Mouse (Mus musculus): ENCODE measurements around the gene Msh6. TPM values are rescaled to one million over a fixed set of nuclear protein-coding genes. Genes with fewer than 3 reads are reported as not detected.
A peak's percentile ranks its signal among the peaks of the same experiment; 100 is the strongest.
"Not testable (repeated sequence)": the region's sequence is repeated elsewhere in the genome, so short reads cannot be mapped to it uniquely, and the experiment has no call there.

Msh6 gene
- polyA plus RNA-seq, 1 experiment from 2014 or later = 32.6 TPM

DNA sequence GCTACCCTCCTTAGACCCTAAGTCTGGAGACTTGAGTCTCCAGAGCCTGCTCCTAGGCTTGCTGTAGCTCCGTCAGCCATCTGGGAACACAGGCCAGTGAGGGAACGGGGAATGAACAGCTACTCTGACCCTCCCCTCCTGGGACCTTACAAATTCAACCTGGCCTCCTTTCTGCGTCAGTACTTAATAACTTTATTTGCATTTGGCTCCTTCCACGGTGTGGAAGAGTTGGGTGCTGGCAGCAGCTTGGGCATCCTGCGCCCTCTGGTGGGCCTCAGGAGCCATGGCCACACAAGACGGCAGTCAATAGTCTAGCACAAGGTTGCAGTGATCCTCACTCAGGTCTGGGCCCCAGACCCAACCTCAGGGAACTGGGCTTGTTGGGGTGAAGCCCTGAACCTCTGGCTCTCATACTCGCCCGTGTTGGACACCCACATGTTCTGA, 6.4 kb upstream of the Msh6 start:
- not testable (repeated sequence) for H3K27ac ChIP-seq; DNase-seq; H3K4me2 ChIP-seq; H3K27me3 ChIP-seq; H3K4me3 ChIP-seq (replicated peaks); H3K9me3 ChIP-seq (replicated peaks); H3K9ac ChIP-seq; H3K36me3 ChIP-seq
- H3K4me1 ChIP-seq (replicated peaks) = peaks cover 15% of the 10 kb centered on the region
- 48% methylated on average over 7 of the region's 8 CpGs for WGBS (ENCODE audit: insufficient replicate concordance)
- peak; percentile 74 for ATAC-seq (ENCODE audit: low read depth)

DNA sequence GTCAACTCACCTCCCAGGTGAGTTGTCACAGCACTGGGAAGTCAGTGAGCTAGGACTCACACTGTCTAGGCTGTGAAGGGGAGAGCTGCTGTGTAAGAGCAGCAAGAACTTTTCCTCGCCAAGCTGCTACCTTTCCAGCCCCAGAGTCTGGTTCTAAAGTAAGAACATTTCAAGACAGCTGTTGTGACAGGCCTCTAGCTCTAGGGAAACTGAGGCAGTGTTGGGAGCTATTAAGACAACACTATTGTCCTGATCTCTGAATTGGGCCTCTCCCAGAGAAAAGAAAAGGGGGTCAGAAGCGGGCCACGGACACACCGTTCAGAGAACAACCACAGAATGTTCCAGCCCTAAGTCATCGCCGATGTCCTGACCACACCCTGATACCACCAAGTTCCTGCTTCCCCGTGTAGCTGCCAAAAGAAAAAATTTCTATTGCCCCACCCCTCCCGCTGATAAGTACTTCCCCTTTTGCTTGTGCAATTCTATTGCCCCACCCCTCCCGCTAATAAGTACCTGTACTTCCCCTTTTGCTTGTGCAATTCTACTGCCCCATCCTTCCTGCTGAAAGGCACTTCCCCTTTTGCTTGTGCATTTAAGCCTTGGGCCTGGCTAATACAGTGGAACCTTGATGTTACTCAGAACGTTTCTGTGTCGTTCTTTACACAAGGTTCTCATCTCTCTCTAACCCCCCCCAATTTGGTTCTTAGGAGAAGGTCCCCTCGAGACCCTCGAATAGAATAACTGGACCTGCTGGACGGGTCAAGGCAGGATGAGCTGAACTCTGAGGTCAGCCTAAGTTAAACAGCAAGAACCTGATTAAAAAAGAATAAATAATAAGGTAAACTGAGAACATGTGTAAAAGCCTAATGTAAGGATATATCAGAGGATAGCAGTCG, 2.9 kb upstream of the Msh6 start:
- peak overlapping the region; percentile 23; the same call in 1 of the 2 replicates for H3K4me2 ChIP-seq
- not testable (repeated sequence) for H3K9me3 ChIP-seq (replicated peaks); H3K36me3 ChIP-seq; ATAC-seq (ENCODE audit: low read depth); H3K27ac ChIP-seq; H3K4me3 ChIP-seq (replicated peaks); H3K27me3 ChIP-seq
- WGBS (ENCODE audit: insufficient replicate concordance) = 51% methylated on average over 15 of the region's 15 CpGs
- peaks cover 37% of the 10 kb centered on the region for H3K4me1 ChIP-seq (replicated peaks)
- H3K9ac ChIP-seq = 0 out of 2 replicates have a peak overlapping the region, but pooled peaks have one; percentile 40
- DNase-seq = peak; percentile 22

DNA sequence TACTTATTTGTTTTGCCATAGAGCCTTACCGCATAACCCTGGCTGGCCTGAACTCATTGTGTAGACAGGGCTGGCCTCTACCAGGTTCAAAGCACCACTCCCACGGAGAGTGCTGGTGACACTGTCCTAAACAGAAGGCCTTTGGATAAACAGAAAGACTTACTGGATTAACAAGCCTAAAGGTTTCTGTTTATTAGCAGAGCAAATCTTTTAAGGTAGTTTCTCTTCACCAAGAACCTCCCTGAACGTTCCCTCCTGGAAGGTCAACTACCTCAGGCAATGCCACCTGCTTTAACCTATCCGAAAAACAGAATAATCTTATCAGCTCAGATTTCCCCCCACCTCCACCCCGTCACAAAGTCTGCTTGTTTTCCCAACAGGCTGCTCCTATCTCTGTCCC, 2.0 kb upstream of the Msh6 start:
- Histone ChIP-seq H3K4me2 (no peak overlapping the region), H3K9me3 (replicated peaks) (no peaks in the 10 kb centered on the region), H3K27ac (no peak overlapping the region), H3K4me3 (replicated peaks) (no peak overlapping the region), H3K36me3 (peaks cover 6% of the 10 kb centered on the region), H3K9ac (no peak overlapping the region), H3K27me3 (no peaks in the 10 kb centered on the region), H3K4me1 (replicated peaks) (peaks cover 47% of the 10 kb centered on the region)
- ATAC-seq (ENCODE audit: low read depth) (no peak), DNase-seq (no peak)
- WGBS (ENCODE audit: insufficient replicate concordance) = 59% methylated on average over 5 of the region's 5 CpGs

DNA sequence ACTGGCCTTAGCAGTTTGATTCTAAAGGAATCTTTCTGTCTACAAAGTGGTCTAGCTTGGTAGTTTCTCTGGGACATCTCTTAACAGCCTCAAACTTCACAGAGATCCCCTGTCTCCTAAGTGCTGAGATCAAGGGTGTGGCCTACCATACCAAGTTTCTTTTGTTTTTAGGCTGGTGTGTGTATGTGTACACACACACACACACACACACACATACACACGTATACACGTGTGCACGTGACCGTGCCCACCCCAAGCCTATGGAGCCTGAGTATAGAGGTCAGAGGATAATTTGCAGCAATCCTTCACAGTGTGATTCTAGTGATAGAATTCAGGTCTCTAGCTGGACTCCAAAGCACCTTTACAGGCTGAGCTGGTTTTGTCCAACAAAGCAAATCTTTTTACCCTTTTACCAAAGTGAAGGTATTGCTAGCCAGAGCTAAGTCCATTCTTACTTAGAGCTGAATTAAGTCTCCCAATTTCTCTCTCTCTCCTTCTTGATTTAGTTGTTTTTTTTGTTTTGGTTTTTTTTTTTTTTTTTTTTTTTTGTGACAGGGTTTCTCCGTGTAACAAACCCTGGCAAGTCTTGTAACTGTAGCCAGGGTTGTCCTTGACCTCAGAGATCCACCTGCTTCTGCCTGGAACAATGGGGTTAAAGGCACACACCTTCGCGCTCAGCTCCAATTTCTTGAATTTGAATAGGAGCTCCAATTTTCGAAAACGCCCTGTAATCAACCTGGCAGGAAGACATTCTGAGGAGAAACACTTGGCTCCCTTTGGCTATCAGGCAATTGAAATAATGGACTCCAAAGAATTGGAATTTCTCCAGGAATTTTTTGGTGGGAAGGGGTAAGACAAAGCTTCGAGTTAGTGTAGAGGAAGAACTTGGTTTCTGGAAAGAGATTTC, 1.3 kb upstream of the Msh6 start:
- no peak for ATAC-seq (ENCODE audit: low read depth)
- Histone ChIP-seq H3K27ac (no peak overlapping the region), H3K9me3 (replicated peaks) (no peaks in the 10 kb centered on the region), H3K4me3 (replicated peaks) (peak overlapping the region; percentile 94), H3K4me1 (replicated peaks) (peaks cover 53% of the 10 kb centered on the region), H3K36me3 (peaks cover 12% of the 10 kb centered on the region), H3K27me3 (no peaks in the 10 kb centered on the region), H3K4me2 (peak overlapping the region; percentile 82), H3K9ac (no peak overlapping the region; the same call in 1 of the 2 replicates)
- WGBS (ENCODE audit: insufficient replicate concordance) = 73% methylated on average over 10 of the region's 10 CpGs
- DNase-seq = no peak

DNA sequence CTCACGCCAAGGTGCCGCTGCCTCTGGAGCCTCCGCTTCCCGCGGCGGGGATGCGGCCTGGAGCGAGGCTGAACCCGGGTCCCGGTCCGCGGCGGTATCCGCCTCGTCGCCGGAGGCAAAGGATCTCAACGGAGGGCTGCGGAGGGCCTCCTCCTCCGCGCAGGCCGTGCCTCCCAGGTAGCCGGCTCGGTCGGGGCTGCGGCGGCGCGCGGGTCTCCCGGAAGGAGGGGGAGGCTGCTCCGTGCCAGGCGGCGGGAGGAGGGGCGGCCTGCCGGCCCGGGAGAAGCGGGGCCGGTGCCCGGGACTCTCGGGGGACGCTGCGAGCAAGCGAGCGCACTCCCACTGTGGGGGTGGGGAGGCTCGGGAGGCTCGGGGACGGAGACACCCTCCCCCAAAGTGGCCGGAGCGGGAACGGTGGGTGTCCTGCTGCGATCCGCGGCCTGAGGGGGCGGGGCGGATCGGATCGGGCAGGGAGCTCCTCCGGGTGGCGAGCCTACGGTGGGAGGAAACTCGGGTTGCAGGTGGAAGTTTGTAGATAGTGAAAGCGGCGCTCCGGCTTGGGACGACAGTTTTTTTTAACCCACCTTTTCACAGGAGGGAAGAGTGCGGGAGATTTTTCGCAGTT, 479 bp downstream of the Msh6 start:
- peak overlapping the region; percentile 82 for H3K4me2 ChIP-seq
- peak; percentile 66 for ATAC-seq (ENCODE audit: low read depth)
- DNase-seq = peak; percentile 71
- no peaks in the 10 kb centered on the region for H3K9me3 ChIP-seq (replicated peaks)
- peak overlapping the region; percentile 83 for H3K27ac ChIP-seq
- peak overlapping the region; percentile 93 for H3K9ac ChIP-seq
- H3K4me3 ChIP-seq (replicated peaks) = peak overlapping the region; percentile 94
- peaks cover 59% of the 10 kb centered on the region for H3K4me1 ChIP-seq (replicated peaks)
- WGBS (ENCODE audit: insufficient replicate concordance) = under 1% methylated on average over 49 of the region's 68 CpGs
- peaks cover 20% of the 10 kb centered on the region for H3K36me3 ChIP-seq
- no peaks in the 10 kb centered on the region for H3K27me3 ChIP-seq

DNA sequence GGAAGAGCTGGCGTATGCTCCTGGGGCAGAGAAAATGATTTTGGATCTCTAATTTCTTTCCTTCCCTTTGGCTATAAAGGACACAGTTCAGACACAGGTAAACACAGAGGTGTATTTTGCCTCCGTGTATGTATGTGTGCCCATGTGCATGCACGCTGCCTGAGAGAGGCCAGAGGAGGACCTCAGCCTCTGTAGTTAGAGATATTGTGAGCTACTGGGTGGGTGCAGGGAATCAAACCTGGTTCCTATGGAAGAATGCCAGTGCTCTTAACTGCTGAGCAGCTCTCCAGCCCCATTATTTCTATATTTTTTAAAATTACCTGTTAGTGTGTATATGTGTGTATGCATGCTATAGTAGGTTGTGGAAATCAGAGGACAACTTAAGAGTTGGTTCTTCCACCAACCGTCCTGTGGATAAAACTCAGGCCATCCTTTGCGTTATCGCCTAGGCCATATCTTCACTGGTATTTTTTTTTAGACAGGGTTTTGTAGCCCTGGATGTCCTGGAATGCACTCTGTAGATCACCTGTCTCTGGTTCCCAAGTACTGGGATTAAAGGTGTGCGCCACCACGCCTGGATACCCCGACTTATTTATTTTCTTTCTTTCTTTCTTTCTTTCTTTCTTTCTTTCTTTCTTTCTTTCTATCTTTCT, 1.4 kb downstream of the Msh6 start:
- Histone ChIP-seq H3K4me2 (peak overlapping the region; percentile 82), H3K36me3 (peaks cover 27% of the 10 kb centered on the region), H3K4me1 (replicated peaks) (peaks cover 59% of the 10 kb centered on the region), H3K9ac (peak overlapping the region; percentile 93), H3K27me3 (no peaks in the 10 kb centered on the region), H3K27ac (peak overlapping the region; percentile 83), H3K9me3 (replicated peaks) (no peaks in the 10 kb centered on the region), H3K4me3 (replicated peaks) (peak overlapping the region; percentile 94)
- DNase-seq (peak; percentile 15), ATAC-seq (ENCODE audit: low read depth) (no peak)
- WGBS (ENCODE audit: insufficient replicate concordance) = 53% methylated on average over 9 of the region's 9 CpGs

DNA sequence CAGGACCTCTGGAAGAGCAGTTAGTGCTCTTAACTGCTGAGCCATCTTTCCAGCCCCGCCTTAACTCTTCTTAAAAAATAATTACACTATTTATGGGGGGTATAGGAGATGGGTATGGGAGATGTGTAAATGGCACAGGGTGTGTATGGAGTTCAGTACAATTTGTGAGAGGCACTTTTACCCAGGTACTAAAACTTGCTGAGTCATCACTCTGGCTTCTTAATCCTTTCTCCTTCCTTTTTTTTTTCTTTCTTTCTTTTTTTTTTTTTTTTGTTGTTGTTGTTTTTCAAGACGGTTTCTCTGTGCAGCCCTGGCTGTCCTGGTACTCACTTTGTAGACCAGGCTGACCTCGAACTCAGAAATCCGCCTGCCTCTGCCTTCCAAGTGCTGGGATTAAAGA, 2.1 kb downstream of the Msh6 start:
- H3K9ac ChIP-seq; DNase-seq; H3K27me3 ChIP-seq; H3K9me3 ChIP-seq (replicated peaks); ATAC-seq (ENCODE audit: low read depth); H3K27ac ChIP-seq: not testable (repeated sequence)
- 64% methylated on average over 4 of the region's 4 CpGs for WGBS (ENCODE audit: insufficient replicate concordance)
- Histone ChIP-seq H3K36me3 (peaks cover 33% of the 10 kb centered on the region), H3K4me2 (peak overlapping the region; percentile 82), H3K4me1 (replicated peaks) (peaks cover 54% of the 10 kb centered on the region), H3K4me3 (replicated peaks) (peak overlapping the region; percentile 94)

DNA sequence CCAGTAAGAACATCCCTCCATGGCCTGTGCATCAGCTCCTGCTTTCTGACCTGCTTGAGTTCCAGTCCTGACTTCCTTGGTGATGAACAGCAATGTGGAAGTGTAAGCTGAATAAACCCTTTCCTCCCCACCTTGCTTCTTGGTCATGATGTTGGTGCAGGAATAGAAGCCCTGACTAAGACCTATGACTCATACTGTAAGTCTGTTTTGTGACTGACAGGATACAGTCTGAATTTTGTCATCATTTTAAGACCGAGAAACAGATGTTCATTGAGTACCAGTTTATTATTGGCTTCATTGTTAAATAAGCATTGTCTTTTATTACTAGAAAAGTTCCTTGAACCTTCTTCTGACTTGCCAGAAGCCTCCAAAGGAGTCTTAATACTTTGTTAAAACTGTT, 4.8 kb downstream of the Msh6 start:
- Histone ChIP-seq H3K36me3 (peaks cover 60% of the 10 kb centered on the region), H3K4me1 (replicated peaks) (peaks cover 38% of the 10 kb centered on the region)
- 80% methylated on average over 1 of the region's 1 CpGs for WGBS (ENCODE audit: insufficient replicate concordance)
- H3K27ac ChIP-seq; H3K4me3 ChIP-seq (replicated peaks); H3K4me2 ChIP-seq; ATAC-seq (ENCODE audit: low read depth); H3K9ac ChIP-seq; H3K9me3 ChIP-seq (replicated peaks); H3K27me3 ChIP-seq; DNase-seq: not testable (repeated sequence)

DNA sequence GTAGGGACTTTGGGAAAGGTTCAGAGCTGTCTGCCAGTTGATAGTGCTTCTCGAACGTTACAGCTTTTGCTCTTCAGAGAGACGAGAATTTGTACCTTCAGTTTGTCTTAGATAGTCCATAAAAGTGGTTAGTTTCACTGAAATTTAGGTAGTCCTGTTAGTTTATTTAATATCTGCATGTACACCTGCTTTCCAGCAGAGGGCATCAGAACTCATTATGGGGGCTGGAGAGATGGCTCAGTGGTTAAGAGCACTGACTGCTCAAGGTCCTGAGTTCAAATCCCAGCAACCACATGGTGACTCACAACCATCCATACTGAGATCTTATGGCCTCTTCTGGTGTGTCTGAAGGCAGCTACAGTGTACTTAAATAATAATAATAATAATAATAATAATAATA, 7.2 kb downstream of the Msh6 start:
- Histone ChIP-seq H3K36me3 (peaks cover 84% of the 10 kb centered on the region), H3K4me3 (replicated peaks) (no peak overlapping the region), H3K4me2 (no peak overlapping the region), H3K27me3 (no peaks in the 10 kb centered on the region), H3K9ac (no peak overlapping the region), H3K27ac (no peak overlapping the region), H3K4me1 (replicated peaks) (peaks cover 24% of the 10 kb centered on the region), H3K9me3 (replicated peaks) (no peaks in the 10 kb centered on the region)
- ATAC-seq (ENCODE audit: low read depth) = no peak
- WGBS (ENCODE audit: insufficient replicate concordance) = 77% methylated on average over 3 of the region's 3 CpGs
- DNase-seq = no peak

DNA sequence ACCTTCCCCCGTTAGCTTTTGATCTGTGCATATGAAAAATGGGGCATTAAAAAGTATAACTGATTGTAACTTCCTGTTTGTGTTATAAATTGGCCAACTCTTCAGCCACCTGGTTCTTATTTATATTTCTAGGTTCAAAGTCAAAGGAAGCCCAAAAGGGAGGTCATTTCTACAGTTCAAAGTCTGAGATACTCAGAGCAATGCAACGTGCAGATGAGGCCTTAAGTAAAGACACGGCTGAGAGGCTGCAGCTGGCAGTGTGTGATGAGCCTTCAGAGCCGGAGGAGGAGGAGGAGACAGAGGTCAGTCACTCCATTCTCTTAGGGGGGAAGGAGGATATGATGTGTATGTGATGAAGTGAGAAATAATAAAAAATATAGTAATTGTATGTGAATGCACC, 8.5 kb downstream of the Msh6 start:
- no peak overlapping the region for H3K4me2 ChIP-seq
- no peak overlapping the region for H3K27ac ChIP-seq
- ATAC-seq (ENCODE audit: low read depth) (no peak), DNase-seq (no peak)
- H3K4me3 ChIP-seq (replicated peaks) = no peak overlapping the region
- H3K27me3 ChIP-seq = no peaks in the 10 kb centered on the region
- no peak overlapping the region for H3K9ac ChIP-seq
- peaks cover 16% of the 10 kb centered on the region for H3K4me1 ChIP-seq (replicated peaks)
- peaks cover 86% of the 10 kb centered on the region for H3K36me3 ChIP-seq
- H3K9me3 ChIP-seq (replicated peaks) = no peaks in the 10 kb centered on the region
- WGBS (ENCODE audit: insufficient replicate concordance) = 68% methylated on average over 4 of the region's 4 CpGs
